Mouse (Mus musculus) heart, adult 11 months (tissue): ENCODE data around the gene BC051142.
"Not testable (repeated sequence)": the region's sequence is repeated elsewhere in the genome, so short reads cannot be mapped to it uniquely, and the experiment has no call there.

Experiments
- DNase-seq: peaks from one replicate; pipeline ENCODE4 v3.0.0; 2022

The BC051142 gene

GRCm38 (mm10) chr17:34411117-34411516, 12.5 kb downstream of the BC051142 start:
- DNase-seq, result peak; percentile 91

- DNase-seq, result peak; percentile 66
Measured at GRCm38 (mm10) chr17:34420014-34420413, 21.4 kb downstream of the BC051142 start.

DNA sequence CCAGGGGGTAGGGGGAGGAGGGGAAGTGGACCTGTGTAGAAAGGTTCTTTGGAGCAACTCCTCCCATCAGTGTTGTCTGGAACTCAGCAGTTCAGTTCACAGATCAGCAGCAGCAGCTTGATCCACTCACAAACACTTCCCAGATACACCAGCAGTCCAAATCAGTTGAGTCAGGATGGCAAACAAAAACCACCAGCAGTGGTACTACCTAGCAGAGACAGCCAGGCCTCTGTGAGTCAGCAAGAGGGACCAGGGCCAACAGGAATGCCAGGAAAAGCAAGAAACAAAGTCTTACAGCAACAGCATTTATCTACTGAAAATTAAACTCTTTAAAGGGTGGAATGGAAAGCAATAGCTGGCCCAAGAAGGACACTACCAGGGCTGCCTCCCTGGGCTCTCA, 29.0 kb downstream of the BC051142 start:
- peak; percentile 65 for DNase-seq

- peak; percentile 86 for DNase-seq
Measured at GRCm38 (mm10) chr17:34437120-34437519, 38.5 kb downstream of the BC051142 start.

DNA sequence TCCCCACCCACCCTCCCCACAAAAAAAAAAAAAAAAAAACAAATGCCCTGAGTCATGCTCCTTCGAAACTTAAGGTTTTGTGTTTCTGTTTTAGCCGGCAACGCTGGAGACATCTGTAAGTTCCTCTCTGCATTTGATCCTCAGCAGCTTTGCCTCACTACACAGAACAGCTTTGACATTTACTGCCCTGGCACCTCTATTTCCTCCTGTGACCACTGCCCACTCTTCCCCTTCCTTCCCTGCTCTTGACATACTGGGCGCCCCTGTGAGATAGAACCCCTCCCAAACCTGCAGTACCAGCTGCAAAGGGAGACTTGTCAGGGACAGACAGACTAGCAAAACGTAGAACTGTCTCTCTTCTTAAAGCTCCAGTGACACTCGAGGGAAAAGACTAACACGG, 39.0 kb downstream of the BC051142 start:
- no peak for DNase-seq

GRCm38 (mm10) chr17:34438588-34438987, 40.0 kb downstream of the BC051142 start:
- no peak for DNase-seq

DNA sequence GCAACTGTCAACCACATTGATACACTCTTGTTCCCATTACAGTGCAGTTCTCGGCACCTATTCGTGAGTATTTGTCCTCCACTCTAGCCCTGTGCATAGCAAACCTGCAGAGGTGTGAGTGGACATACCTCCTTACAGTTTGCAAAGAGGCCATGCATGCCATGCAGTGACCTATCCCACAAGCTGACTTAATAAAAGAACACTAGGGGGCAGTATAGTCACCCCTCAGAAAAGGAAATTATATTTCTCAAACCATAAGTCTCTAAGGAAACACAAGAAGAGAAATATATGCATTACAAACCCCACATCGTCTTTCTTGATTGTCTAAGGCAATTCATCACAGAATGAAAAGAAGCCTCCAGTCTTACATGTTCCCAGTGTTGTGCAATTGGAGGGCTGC, 41.2 kb downstream of the BC051142 start:
- DNase-seq, result no peak

- no peak for DNase-seq
Measured at GRCm38 (mm10) chr17:34441990-34442389, 43.4 kb downstream of the BC051142 start.

DNA sequence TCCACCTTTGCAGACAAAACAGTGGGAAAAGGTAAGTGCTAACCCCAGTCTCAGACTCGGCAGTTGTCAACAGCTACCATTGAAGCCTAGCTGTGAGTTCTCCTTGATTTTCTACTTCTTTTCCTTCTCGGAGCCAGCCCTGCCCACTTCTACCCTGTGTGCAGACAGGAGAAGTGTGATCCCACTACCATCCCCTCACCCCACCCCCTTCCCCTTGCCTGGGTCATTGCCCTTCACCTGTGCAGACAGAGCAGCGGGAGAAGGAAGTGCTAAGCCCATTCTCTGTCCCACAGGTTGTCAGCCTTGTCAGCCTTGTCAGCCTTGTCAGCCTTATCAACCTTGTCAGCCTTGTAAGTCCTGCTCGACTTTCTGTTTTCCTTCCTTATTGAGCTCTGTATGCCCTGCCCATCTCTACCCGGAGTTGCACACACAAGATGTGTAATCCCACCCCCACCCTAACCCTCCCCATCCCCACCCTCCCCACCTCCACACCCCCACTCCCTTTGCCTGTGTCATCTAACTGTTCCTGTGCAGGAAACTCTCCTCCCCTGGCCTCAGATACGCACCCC, 49.9 kb downstream of the BC051142 start:
- no peak for DNase-seq

DNA sequence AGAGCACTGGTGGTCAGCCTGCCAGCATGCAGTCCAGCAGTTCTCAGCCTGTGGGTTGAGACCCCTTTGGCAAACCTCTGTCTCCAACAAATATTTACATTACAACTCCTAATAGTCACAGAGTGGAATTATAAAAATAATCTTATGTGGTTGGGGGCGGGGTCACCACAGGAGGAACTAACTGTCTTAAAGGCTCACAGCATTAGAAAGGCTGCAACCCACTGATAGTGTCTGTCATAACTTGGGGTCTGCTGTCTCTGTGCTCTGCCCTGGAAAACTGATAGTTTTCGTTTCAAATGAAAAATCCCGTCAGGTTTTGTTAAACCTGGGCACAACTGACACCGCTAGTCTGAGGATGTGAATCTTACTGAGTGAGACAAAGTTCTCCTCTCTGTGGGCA, 59.0 kb downstream of the BC051142 start:
- DNase-seq, result no peak

- no peak for DNase-seq
Measured at GRCm38 (mm10) chr17:34459255-34459654, 60.6 kb downstream of the BC051142 start.

- DNase-seq, result peak; percentile 63
Measured at GRCm38 (mm10) chr17:34465906-34466305, 67.3 kb downstream of the BC051142 start.

- DNase-seq, result peak; percentile 79
Measured at GRCm38 (mm10) chr17:34470491-34470890, 71.9 kb downstream of the BC051142 start.

- DNase-seq, result peak; percentile 40
Measured at GRCm38 (mm10) chr17:34475060-34475459, 76.4 kb downstream of the BC051142 start.

DNA sequence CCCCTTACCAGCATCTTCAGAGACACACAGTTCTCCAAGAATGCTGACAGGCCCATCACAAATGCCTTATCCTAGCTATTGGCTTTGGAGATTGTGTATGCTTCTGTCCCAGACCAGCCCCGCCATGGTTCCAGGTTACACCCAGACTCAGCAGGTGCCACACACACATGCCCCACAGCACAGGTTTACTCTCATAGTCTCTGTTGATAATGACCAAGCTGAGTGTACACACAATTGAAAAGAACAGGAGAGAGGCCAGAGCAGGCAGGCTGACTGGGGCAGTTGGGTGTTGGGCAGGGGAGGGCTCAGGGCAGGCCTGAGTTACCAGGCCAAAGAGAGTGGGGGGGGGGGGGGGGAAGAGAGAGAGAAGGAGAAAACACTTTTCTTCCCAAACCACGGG, 77.8 kb downstream of the BC051142 start:
- DNase-seq, result no peak

GRCm38 (mm10) chr17:34477238-34478013, 78.8 kb downstream of the BC051142 start, which contains the start of gene Btnl4:
Gene Btnl4, minus strand, starts transcription at chr17:34477318.
- not testable (repeated sequence) for DNase-seq

GRCm38 (mm10) chr17:34492796-34493195, 94.2 kb downstream of the BC051142 start:
- DNase-seq, result peak; percentile 79

DNA sequence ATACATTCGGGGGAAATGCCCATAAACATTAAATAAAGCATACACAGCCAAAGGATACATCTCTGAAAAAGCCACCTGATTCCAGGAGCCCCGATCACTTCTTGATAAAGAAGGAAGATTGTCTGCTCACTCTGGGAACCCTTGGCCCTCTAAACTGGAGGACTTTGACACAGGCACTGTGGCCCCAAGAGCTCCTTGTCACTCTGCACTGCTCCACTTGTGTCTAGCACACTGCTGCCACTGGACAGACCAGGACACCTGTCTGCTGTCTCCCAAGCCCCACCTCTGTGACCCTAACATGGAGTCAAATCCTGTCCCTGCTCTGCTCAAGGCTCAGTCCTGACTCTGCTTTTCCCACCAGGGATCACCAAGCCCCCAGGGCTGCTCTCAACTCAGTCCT, 96.5 kb downstream of the BC051142 start:
- DNase-seq, result not testable (repeated sequence)

DNA sequence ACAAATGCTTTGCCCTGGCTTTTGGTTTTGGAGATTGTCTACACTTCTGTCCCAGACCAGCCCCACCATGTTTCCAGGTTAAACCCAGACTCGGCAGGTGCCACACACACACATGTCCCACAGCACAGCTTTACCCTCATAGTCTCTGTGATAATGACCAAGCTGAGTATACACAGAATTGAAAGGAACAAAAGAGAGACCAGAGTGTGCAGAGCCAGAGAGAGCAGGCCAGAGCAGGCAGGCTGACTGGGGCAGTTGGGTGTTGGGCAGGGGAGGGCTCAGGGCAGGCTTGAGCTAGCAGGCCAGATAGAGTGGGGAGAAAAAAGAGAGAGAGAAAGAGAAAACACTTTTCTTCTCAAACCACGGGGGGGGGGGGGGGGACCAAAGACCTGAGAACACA, 97.9 kb downstream of the BC051142 start:
- DNase-seq, result no peak

DNA sequence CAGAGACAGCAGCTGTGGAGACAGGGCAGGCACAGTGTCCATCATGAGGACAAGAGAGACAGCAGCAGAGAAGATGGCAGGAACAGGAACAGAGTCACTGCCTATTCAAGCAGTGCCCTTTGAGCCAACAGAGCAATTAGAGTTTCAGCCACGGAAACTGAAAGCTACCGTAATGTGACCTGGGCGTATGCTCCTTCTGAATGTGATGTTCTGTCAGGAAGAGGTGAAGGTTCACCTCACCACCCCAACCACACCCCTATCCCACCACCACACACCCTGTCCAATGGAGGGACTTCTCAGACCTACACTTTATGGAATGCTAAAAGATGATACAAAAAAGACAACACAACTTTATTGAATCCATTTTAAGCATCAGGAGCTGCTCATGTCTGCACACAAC, 98.7 kb downstream of the BC051142 start:
- peak; percentile 61 for DNase-seq

DNA sequence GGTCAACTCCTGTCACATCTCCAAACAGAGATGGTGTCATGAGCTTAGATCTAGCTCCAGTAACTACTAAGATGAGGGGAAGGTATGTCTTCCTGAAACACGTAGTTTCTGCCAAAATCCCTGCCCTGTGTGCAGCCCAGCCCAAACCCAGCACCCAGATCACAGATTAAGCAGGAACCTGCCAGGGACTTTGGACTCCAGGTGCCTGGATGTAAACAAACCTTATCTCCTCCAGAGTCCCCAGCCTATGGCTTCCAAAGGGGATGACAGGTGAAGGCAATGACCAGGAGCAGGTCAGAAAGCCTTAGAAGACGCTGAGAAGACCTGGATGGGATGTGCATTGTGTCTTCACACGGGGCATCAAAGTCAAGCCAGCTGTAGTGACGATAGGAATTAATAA, 99.1 kb downstream of the BC051142 start:
- DNase-seq, result not testable (repeated sequence)

- peak; percentile 98 for DNase-seq
Measured at GRCm38 (mm10) chr17:34507591-34507990, 109.0 kb downstream of the BC051142 start.
